Mouse (Mus musculus): ENCODE data around the gene Slc9a8. TPM values are rescaled to one million over a fixed set of nuclear protein-coding genes. Genes with fewer than 3 reads are reported as not detected.

Slc9a8 gene
- polyA plus RNA-seq, 1 experiment: 3.4 TPM

DNA sequence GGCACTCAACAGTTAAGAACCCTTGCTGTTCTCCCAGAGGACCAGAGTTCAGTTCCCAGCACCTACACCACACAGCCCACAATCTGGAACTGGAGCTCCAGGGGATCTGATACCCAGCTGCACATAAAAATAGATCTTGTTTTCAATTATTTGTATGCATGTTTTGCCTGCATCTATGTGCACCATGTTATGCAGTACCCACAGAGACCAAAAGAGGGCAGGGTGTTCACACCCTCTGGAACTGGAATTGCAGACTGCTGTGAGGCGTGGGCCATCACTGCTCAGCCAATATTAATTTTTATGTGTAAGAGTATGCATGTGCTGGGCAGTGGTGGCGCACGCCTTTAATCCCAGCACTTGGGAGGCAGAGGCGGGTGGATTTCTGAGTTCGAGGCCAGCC is 75.8 kb downstream of the Slc9a8 start:
- no peak overlapping the region for H3K4me3 ChIP-seq (replicated peaks)
- no peaks in the 10 kb centered on the region for H3K9me3 ChIP-seq
- H3K27me3 ChIP-seq (replicated peaks): no peaks in the 10 kb centered on the region
- peaks cover 42% of the 10 kb centered on the region for H3K4me1 ChIP-seq
- peaks cover 8% of the 10 kb centered on the region for H3K36me3 ChIP-seq (replicated peaks; ENCODE audit: low read length)
- TF ChIP-seq GATA1 (IDR thresholded peaks at IDR 0.05; ENCODE audit: borderline replicate concordance, low read length) (no peak), FLI1 (IDR thresholded peaks at IDR 0.05; ENCODE audit: low read length) (no peak)

DNA sequence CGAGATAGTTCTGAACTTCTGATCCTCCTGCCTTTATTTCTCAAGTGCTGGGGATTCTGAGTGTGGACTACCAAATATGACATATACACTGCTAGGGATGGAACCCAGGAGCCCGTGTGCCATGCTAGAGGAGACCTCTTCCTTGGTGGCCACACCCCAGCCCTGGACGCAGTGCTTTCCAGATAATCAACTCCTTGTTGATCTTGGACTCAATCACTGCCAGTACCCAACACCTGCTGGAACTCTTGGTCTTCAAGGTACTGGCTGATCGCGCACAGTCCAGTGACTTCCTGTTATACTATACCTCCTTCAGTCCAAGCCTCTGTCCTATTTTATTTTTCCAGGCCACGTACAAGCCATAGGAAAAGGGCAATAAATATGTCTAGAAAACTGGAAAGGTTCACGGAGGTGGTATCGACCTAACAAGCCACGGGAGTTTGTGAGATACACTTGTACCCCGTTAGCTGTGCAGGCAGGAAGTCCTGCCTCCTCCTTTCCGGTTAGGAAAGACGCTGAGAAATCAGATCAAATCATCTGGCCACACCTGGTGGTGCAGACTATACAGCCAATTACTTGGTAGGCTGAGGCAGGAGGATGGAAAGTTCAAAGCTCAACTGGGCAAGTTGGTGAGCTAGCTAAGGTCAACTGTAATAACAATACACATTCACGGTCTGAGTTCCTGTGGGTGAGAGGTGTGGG is 81.2 kb downstream of the Slc9a8 start:
- Histone ChIP-seq H3K27me3 (replicated peaks) (no peaks in the 10 kb centered on the region), H3K4me3 (replicated peaks) (peak overlapping the region; percentile 98), H3K36me3 (replicated peaks; ENCODE audit: low read length) (peaks cover 24% of the 10 kb centered on the region), H3K4me1 (peaks cover 66% of the 10 kb centered on the region), H3K9me3 (no peaks in the 10 kb centered on the region)
- no peak for TF ChIP-seq FLI1 (IDR thresholded peaks at IDR 0.05; ENCODE audit: low read length)
- TF ChIP-seq GATA1 (IDR thresholded peaks at IDR 0.05; ENCODE audit: borderline replicate concordance, low read length): no peak

DNA sequence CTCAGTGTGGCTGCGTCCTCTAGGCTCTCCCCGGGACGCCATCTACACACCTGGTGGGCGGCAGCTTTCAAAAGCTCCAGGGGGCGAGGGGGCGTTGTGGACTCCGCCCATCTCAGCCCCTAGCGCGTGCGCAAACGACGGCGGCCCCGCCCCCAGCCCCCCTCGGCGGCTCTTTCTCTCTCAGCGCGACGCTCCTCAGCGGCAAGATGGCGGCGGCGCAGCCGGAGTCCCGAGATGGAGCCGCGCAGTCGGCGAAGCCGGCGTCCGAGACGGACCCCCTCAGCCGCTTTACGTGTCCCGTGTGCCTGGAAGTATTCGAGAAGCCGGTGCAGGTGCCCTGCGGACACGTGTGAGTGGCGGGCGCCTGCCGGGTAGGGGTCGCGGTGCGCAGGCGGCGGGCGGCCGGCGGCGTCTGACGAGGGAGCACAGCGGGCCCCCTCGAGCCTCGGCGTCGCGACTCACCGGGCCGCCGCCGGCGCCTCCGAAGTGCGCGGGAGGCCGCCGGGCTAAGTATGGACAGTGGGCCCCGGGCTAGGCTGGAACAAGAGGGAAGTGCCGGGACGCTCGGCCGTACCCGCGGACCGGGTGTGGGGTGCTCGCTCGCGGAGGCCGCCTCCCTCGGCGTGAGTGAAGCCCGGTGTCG is 81.9 kb downstream of the Slc9a8 start:
- H3K4me3 ChIP-seq (replicated peaks): peak overlapping the region; percentile 98
- peaks cover 70% of the 10 kb centered on the region for H3K4me1 ChIP-seq
- H3K9me3 ChIP-seq: no peaks in the 10 kb centered on the region
- TF ChIP-seq FLI1 (IDR thresholded peaks at IDR 0.05; ENCODE audit: low read length) (no peak), GATA1 (IDR thresholded peaks at IDR 0.05; ENCODE audit: borderline replicate concordance, low read length) (no peak)
- peaks cover 30% of the 10 kb centered on the region for H3K36me3 ChIP-seq (replicated peaks; ENCODE audit: low read length)
- H3K27me3 ChIP-seq (replicated peaks): no peaks in the 10 kb centered on the region

DNA sequence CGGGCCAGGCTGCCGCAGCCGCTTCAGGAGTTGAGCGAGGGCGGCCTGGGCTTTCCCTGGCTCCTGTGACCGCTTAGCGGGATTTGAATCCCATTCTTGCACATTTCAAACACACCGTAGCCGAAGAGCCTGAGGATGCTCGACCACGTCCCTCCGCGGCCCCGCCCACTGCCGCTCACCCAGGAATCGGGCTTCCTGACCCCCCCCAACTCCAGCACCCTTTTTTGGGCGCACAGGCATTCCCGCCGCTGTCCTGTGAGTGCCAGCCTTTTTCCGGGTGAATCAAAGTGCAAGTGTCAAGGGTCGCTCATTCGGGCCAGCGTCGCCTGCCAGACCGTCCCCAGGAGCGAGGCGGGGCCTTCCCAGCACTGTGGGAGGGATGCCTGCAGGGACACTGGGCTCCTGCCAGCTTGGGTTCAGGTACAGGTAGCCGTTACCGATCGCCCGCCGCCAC is 82.4 kb downstream of the Slc9a8 start:
- Histone ChIP-seq H3K9me3 (no peaks in the 10 kb centered on the region), H3K27me3 (replicated peaks) (no peaks in the 10 kb centered on the region), H3K4me3 (replicated peaks) (peak overlapping the region; percentile 98), H3K36me3 (replicated peaks; ENCODE audit: low read length) (peaks cover 36% of the 10 kb centered on the region), H3K4me1 (peaks cover 71% of the 10 kb centered on the region)
- TF ChIP-seq GATA1 (IDR thresholded peaks at IDR 0.05; ENCODE audit: borderline replicate concordance, low read length) (no peak), FLI1 (IDR thresholded peaks at IDR 0.05; ENCODE audit: low read length) (no peak)

DNA sequence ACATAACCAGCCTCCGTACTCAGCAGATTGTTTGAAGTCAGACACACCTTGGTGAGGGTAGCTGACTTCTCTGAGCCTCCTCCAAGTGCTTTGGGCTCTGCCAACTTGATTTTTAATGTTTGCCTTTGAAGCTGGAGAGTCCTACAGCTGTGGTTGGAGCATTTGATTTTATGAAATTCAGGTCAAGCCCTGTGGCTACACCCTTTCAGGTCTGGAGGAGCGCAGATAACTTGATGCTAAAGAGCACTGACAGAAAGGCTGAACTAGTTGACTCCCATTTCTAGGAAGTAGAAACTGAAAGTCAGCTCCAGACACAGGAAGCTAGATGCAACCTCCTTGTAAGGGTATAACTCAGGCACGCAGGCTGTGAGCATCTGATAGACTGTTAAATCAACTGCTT is 83.6 kb downstream of the Slc9a8 start:
- H3K4me3 ChIP-seq (replicated peaks): peak overlapping the region; percentile 98
- H3K9me3 ChIP-seq: no peaks in the 10 kb centered on the region
- H3K36me3 ChIP-seq (replicated peaks; ENCODE audit: low read length): peaks cover 46% of the 10 kb centered on the region
- H3K27me3 ChIP-seq (replicated peaks): no peaks in the 10 kb centered on the region
- TF ChIP-seq GATA1 (IDR thresholded peaks at IDR 0.05; ENCODE audit: borderline replicate concordance, low read length) (no peak), FLI1 (IDR thresholded peaks at IDR 0.05; ENCODE audit: low read length) (no peak)
- peaks cover 79% of the 10 kb centered on the region for H3K4me1 ChIP-seq

DNA sequence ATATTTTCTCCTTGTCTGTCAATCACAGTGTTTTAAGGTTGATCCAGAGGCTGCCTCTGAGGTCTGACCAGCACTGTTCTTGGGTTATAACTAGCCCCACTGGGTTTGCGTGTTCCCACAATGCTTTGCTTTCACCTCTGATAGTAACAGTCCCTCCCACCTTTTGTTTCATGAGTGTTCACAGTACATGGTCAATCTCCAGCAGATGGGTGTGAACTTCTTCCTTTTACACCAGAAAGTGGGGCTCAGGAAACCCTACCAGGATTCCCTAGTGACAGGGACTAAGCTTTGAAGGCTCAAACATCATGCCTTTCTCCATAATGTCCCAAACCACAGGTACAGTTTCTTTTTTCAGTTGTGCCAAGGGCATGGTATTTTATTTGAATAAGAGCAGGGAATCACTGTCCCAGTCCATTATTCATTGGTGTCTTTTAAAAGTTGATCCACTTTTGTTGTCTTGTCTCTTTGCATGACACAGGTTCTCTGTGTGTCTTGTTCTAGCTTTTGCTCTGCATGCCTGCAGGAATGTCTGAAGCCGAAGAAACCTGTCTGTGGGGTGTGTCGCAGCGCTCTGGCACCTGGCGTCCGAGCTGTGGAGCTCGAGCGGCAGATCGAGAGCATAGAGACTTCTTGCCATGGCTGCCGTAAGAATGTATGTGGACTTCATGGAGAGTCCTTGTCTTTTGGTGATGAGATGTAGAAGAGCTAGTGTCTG is 85.2 kb downstream of the Slc9a8 start:
- peaks cover 86% of the 10 kb centered on the region for H3K4me1 ChIP-seq
- no peak overlapping the region for H3K4me3 ChIP-seq (replicated peaks)
- H3K36me3 ChIP-seq (replicated peaks; ENCODE audit: low read length): peaks cover 62% of the 10 kb centered on the region
- H3K9me3 ChIP-seq: no peaks in the 10 kb centered on the region
- no peak for TF ChIP-seq FLI1 (IDR thresholded peaks at IDR 0.05; ENCODE audit: low read length)
- no peak for TF ChIP-seq GATA1 (IDR thresholded peaks at IDR 0.05; ENCODE audit: borderline replicate concordance, low read length)
- H3K27me3 ChIP-seq (replicated peaks): no peaks in the 10 kb centered on the region

DNA sequence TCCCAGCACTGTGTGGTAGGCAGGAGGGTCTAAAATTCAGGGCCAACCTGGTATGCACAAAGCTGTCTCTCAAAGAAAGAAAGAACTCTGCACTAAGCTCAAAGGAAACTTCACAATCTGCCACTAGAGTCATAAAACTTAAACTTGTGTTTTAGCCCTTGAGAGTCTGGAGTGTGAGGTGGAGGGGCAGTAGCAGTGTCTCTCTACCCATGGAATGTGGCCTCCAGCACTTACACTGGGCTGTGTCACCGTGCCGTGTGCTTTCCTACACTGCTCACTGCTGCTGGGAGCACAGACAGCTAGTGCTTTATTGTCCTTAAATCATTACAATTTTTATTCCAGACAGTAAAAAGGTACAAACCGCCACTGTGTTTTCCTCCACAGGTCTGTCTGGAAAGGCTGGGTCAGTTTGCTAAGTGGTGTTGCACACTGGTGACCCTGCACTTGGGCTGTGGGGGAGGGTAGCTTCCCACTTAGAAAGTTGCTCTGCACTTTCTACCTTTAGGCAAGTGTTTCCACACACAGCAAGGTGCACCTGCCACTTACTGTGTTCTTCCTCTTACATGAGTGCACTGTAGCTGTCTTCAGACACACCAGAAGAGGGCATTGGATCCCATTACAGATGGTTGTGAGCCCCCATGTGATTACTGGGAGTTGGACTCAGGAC is 86.3 kb downstream of the Slc9a8 start:
- Histone ChIP-seq H3K36me3 (replicated peaks; ENCODE audit: low read length) (peaks cover 74% of the 10 kb centered on the region), H3K4me3 (replicated peaks) (peak overlapping the region; percentile 42), H3K9me3 (no peaks in the 10 kb centered on the region), H3K4me1 (peaks cover 91% of the 10 kb centered on the region), H3K27me3 (replicated peaks) (no peaks in the 10 kb centered on the region)
- no peak for TF ChIP-seq GATA1 (IDR thresholded peaks at IDR 0.05; ENCODE audit: borderline replicate concordance, low read length)
- TF ChIP-seq FLI1 (IDR thresholded peaks at IDR 0.05; ENCODE audit: low read length): no peak

DNA sequence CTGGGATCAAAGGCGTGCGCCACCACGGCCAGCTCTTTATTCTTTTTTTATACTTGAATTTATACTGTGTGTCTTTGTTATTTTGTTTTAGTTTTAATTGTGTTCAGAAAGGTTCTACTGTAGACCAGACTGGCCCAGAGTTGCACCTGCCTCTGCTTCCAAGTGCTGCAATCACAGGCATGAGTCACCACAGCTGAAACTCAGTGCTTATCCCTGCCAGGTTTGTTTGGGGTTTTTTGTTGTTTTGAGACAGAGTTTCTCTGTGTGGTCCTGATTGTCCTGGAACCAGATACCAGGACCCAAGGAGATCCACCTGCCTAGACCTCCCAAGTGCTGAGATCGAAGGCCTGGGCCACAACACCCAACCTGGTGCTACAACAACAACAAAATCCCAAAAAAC is 87.1 kb downstream of the Slc9a8 start:
- TF ChIP-seq FLI1 (IDR thresholded peaks at IDR 0.05; ENCODE audit: low read length) (no peak), GATA1 (IDR thresholded peaks at IDR 0.05; ENCODE audit: borderline replicate concordance, low read length) (no peak)
- H3K4me3 ChIP-seq (replicated peaks): no peak overlapping the region
- no peaks in the 10 kb centered on the region for H3K27me3 ChIP-seq (replicated peaks)
- H3K4me1 ChIP-seq: peaks cover 89% of the 10 kb centered on the region
- H3K9me3 ChIP-seq: no peaks in the 10 kb centered on the region
- peaks cover 81% of the 10 kb centered on the region for H3K36me3 ChIP-seq (replicated peaks; ENCODE audit: low read length)

DNA sequence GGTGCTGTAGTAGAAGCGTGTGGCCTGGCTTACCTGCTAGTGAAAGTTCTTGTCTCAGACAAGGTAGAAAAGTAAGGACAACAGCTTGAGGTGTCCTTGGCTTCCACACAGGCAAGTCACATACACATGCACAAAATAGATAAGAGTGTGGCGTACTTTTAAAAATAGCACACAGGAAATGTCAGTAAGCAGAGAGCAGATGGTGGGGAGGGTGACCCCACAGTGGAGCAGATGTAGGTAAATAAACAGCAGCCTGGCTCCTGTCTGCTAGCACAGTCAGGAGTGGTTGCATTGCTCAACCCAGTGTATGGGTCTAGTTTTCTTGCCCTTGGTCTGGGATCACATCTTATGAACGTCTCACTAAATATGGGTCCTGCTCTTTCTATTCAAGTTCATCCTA is 89.0 kb downstream of the Slc9a8 start:
- TF ChIP-seq FLI1 (IDR thresholded peaks at IDR 0.05; ENCODE audit: low read length) (no peak), GATA1 (IDR thresholded peaks at IDR 0.05; ENCODE audit: borderline replicate concordance, low read length) (no peak; the same call in 2 of the 3 replicates)
- Histone ChIP-seq H3K27me3 (replicated peaks) (no peaks in the 10 kb centered on the region), H3K4me1 (peaks cover 72% of the 10 kb centered on the region), H3K9me3 (no peaks in the 10 kb centered on the region), H3K36me3 (replicated peaks; ENCODE audit: low read length) (peaks cover 94% of the 10 kb centered on the region), H3K4me3 (replicated peaks) (peak overlapping the region; percentile 84)

All from megakaryocyte, embryonic 14.5 days (primary cell).